Mouse (Mus musculus) hindbrain, embryonic 15.5 days (tissue): ENCODE measurements around the gene Aldh2. TPM values are rescaled to one million over a fixed set of nuclear protein-coding genes. Genes with fewer than 3 reads are reported as not detected.

Source experiments
- ATAC-seq: fragments of 200-750 bp; cut with Nextera tagmentation; 2 replicates; pipeline ENCODE4 v1.8.0; 2017; ENCODE audit warnings: low read depth, moderate number of reproducible peaks, moderate TSS enrichment; ENCODE audit not compliant: low FRiP score
- H3K27ac ChIP-seq: fragments of 300-500 bp; sonication (generic); replicated peaks from 2 replicates; pipeline ENCODE4 v1.5.1; 2015; ENCODE audit warnings: mild to moderate bottlenecking, inconsistent platforms
- H3K27me3 ChIP-seq: fragments of 300-500 bp; sonication (generic); 2 replicates; pipeline ENCODE4 v1.6.1; 2015; ENCODE audit warnings: control low read depth, inconsistent platforms
- H3K36me3 ChIP-seq: fragments of 300-500 bp; sonication (generic); 2 replicates; pipeline ENCODE4 v1.6.1; 2015; ENCODE audit warnings: control low read depth, inconsistent platforms
- H3K4me1 ChIP-seq: fragments of 300-500 bp; sonication (generic); replicated peaks from 2 replicates; pipeline ENCODE4 v1.6.1; 2015; ENCODE audit warnings: control low read depth, inconsistent platforms
- H3K4me2 ChIP-seq: fragments of 300-500 bp; sonication (generic); 2 replicates; pipeline ENCODE4 v1.6.1; 2015; ENCODE audit warnings: moderate library complexity, mild to moderate bottlenecking, inconsistent platforms
- H3K4me3 ChIP-seq: fragments of 300-500 bp; sonication (generic); 2 replicates; pipeline ENCODE4 v1.5.1; 2015; ENCODE audit warnings: mild to moderate bottlenecking, inconsistent platforms
- H3K9ac ChIP-seq: fragments of 300-500 bp; sonication (generic); 2 replicates; pipeline ENCODE4 v1.6.1; 2015; ENCODE audit warnings: inconsistent platforms
- H3K9me3 ChIP-seq: fragments of 300-500 bp; sonication (generic); 2 replicates; pipeline ENCODE4 v1.6.1; 2016; ENCODE audit warnings: control low read depth, inconsistent platforms
- WGBS: fragments of 180-500 bp; shearing (Covaris S2); methylation state at CpG from one replicate; pipeline ENCODE4 v1.1.7; 2015; 5-methylcytosine and 5-hydroxymethylcytosine counted together
- polyA plus RNA-seq: library from polyadenylated mRNA; unstranded; fragments of >200 nt; fragmentation: Nextera tagmentation; extraction: Ambion mirVana; gene quantifications from 2 replicates; pipeline ENCODE4 v1.2.1, GENCODE M21; 2015

Aldh2 gene
- polyA plus RNA-seq, 1 experiment from 2014 or later, result 137 TPM

DNA sequence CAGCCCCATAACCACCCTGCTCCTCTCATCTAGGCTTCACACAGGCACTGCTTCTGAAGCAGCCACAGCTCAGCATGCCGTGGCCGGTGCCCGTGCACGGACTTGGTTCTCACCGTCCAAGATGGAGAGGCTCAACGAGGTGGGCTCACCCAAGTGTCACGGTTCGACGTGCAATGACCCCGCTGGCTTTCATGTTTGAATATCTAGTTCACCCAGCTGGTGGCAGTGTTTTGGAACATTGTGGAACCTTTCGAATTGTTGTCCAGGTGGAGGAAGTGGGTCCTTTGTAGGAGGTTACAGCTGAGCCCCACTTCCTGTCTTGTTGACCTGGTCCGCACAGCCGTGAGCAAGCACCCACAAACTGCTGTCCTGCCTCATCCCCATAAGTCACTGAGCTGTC lies 19.5 kb downstream of the Aldh2 start:
- ATAC-seq, result no peak
- 91% methylated on average over 13 of the region's 13 CpGs for WGBS
- H3K9me3 ChIP-seq, result no peaks in the 10 kb centered on the region
- H3K27ac ChIP-seq, result no peak overlapping the region
- H3K4me3 ChIP-seq, result no peak overlapping the region
- no peak overlapping the region for H3K9ac ChIP-seq
- H3K4me2 ChIP-seq, result no peak overlapping the region
- no peaks in the 10 kb centered on the region for H3K27me3 ChIP-seq
- H3K36me3 ChIP-seq, result peaks cover 33% of the 10 kb centered on the region
- no peaks in the 10 kb centered on the region for H3K4me1 ChIP-seq

DNA sequence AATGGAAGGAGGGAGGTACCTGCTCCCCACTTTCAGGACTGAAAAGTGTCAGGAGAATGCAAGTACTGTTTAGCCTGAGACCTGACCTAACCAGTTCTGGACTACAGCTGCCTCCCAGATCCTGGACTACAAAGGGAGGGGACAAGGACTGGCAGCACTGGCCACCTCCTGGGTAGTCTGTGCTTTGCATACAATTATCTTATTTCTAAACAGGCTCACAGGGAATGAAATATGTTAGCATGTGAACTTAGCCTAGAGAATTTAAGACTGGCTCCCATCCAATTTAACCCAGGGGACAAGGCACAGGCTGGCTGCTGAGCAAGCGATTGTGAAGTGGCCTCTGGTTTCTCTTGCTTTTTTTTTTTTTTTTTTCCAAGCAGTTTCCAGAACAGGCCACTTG lies 22.8 kb downstream of the Aldh2 start:
- ATAC-seq, result no peak
- H3K36me3 ChIP-seq, result peaks cover 27% of the 10 kb centered on the region
- WGBS, result 67% methylated on average over 1 of the region's 1 CpGs

DNA sequence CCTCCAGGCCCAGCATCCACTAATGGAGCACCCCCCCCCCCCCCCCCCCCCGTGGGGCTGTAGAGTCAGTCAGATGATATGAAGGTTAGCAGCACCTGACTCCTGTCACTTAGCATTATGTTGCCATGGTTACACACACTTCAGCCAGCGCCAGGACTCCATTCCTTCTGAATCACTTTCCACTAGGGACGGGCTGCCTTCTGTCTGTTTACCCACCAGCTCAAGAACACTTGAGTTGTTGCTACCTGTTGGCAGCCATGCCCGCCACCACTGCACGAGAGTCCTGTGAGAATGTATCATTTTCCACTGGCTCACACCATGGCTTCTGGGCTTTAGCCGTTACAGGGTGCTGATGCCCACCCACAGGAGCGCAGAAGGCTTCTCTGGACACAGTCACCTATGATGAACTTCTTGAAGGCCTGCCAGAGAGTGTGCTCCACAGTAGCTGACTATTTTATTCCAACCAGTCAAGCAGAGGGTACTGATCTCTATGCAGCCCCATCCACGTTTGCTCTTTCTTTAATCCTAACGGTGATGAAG lies 23.7 kb downstream of the Aldh2 start:
- no peak overlapping the region for H3K4me3 ChIP-seq
- no peaks in the 10 kb centered on the region for H3K27me3 ChIP-seq
- H3K27ac ChIP-seq, result no peak overlapping the region
- no peaks in the 10 kb centered on the region for H3K9me3 ChIP-seq
- ATAC-seq, result no peak
- no peaks in the 10 kb centered on the region for H3K4me1 ChIP-seq
- WGBS, result 79% methylated on average over 9 of the region's 9 CpGs
- no peak overlapping the region for H3K9ac ChIP-seq
- peaks cover 21% of the 10 kb centered on the region for H3K36me3 ChIP-seq
- no peak overlapping the region for H3K4me2 ChIP-seq

More for the DNA sequence above, 22.8 kb downstream of the Aldh2 start:
- no peaks in the 10 kb centered on the region for H3K9me3 ChIP-seq
- H3K27ac ChIP-seq, result no peak overlapping the region
- no peak overlapping the region for H3K4me2 ChIP-seq
- H3K4me1 ChIP-seq, result no peaks in the 10 kb centered on the region
- no peak overlapping the region for H3K4me3 ChIP-seq
- no peak overlapping the region for H3K9ac ChIP-seq
- H3K27me3 ChIP-seq, result no peaks in the 10 kb centered on the region

DNA sequence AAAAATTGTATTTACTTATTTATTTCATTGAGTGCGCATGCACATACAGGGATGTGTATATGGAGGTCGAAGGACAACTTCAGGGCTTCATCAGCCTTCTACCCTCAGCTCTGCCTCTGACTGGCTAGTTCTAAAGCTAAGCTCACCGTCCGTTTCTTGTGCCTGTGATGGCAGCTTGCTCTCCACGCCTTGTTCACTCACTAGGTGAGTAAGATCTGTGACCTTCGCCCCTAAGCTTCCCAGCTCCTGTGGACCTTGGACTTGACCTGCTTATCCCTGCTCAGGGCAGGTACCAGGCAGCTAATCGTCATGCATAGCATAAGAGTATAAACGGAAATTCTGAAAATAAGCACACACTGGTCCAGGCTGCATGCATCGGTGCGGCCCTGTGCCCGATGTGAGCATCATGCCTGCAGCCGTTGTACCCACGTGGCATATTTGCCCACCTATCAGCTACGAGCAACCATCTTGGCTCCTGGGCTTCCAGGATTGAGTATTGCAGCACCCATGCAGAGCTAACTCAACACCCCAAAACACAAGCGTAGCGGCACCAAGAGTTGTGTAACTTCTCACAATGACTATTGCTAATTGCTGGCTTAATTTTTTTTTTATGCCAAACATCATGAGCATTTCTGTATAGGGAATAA lies 27.5 kb downstream of the Aldh2 start:
- Histone ChIP-seq H3K4me3 (no peak overlapping the region), H3K4me1 (no peaks in the 10 kb centered on the region), H3K9me3 (no peaks in the 10 kb centered on the region), H3K9ac (no peak overlapping the region), H3K4me2 (no peak overlapping the region), H3K36me3 (peaks cover 12% of the 10 kb centered on the region; the same call in 1 of the 2 replicates), H3K27me3 (no peaks in the 10 kb centered on the region), H3K27ac (no peak overlapping the region)
- ATAC-seq, result no peak
- WGBS, result 95% methylated on average over 16 of the region's 16 CpGs

DNA sequence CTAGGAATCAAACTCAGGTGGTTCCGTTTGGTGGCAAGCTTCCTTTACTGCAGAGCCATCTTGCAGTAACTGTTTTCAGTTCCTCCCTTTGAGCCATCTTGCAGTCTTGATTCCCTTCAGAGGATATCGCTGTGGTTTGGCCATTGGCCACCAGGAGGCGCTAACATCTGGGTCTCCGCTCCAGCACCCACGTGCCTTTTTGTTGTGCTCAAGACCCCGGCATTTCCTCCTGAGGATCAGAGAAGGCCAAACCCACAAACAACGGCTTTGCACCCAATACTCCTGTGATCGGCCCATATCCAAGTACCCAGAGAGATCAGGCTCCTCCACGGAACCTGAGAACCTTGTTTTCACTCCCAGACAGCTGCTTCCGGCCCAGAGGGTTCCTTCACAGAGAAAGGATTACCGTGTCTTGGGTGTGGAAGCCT lies 29.1 kb downstream of the Aldh2 start:
- H3K27me3 ChIP-seq, result no peaks in the 10 kb centered on the region
- H3K4me3 ChIP-seq, result no peak overlapping the region
- peak overlapping the region; percentile 31; the same call in 1 of the 2 replicates for H3K4me2 ChIP-seq
- no peaks in the 10 kb centered on the region for H3K9me3 ChIP-seq
- 15% methylated on average over 11 of the region's 11 CpGs for WGBS
- no peaks in the 10 kb centered on the region for H3K36me3 ChIP-seq
- H3K4me1 ChIP-seq, result no peaks in the 10 kb centered on the region
- no peak for ATAC-seq
- H3K27ac ChIP-seq, result no peak overlapping the region
- H3K9ac ChIP-seq, result no peak overlapping the region

DNA sequence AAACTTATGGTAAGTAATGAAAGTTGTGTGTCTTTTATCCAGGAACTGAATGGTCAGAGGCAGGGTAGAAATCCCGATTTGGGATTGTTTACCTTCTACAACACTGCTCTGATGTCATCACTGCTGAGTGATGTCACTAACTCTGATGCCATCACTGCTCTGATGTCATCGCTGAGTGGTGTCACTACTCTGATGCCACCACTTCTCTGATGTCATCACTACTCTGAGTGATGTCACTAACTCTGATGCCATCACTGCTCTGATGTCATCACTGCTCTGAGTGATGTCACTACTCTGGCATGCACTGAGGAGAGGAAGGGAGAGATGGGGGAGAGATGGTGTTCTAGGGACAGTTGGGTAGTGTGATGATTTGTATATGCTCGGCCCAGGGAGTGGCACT lies 31.2 kb downstream of the Aldh2 start:
- 90% methylated on average over 3 of the region's 3 CpGs for WGBS
- Histone ChIP-seq H3K9me3 (no peaks in the 10 kb centered on the region), H3K4me1 (no peaks in the 10 kb centered on the region), H3K4me3 (no peak overlapping the region), H3K4me2 (no peak overlapping the region), H3K36me3 (no peaks in the 10 kb centered on the region), H3K27ac (no peak overlapping the region), H3K27me3 (no peaks in the 10 kb centered on the region), H3K9ac (no peak overlapping the region)
- ATAC-seq, result no peak

DNA sequence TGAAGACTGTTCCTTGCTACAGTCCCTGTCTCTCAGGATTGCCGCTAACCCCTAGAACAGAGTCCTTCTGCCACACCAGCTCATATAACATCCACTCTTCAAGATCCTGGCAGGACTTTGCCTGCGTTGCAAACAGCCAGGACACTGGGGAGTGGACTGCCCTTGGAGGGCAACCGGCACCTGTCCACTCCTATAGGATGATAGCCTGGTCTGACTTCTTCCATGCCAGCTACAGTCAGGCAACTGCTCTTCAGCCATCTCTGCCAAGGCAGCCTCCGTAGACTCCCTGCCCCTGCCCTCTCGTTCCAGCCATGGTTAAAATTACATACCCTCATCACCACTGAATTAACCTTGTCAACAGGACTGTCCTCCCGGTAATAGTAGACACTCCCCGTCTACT lies 44.4 kb downstream of the Aldh2 start:
- WGBS, result 87% methylated on average over 7 of the region's 7 CpGs
- ATAC-seq, result no peak
- H3K36me3 ChIP-seq, result no peaks in the 10 kb centered on the region
- H3K4me1 ChIP-seq, result peaks cover 15% of the 10 kb centered on the region
- H3K4me3 ChIP-seq, result no peak overlapping the region
- H3K9ac ChIP-seq, result no peak overlapping the region
- no peaks in the 10 kb centered on the region for H3K27me3 ChIP-seq
- H3K27ac ChIP-seq, result no peak overlapping the region
- no peak overlapping the region for H3K4me2 ChIP-seq
- no peaks in the 10 kb centered on the region for H3K9me3 ChIP-seq

DNA sequence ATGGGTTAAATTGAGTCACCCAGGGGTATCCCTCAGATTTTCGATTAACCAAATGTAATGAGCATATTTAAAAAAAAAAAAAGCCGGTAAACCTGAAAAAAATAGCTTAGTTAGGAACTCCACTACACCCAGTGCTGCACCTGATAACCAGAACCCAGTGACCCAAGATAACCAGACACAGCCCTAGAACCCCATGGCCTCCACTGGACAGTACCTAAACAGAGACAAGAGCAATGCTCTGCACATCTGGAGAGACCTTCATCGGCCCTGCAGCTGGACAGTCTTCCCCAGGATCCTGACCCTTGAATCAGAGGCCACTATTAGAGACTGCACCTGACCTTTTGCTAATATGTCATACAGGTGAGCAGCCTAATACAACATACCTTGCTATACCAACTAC lies 46.5 kb downstream of the Aldh2 start:
- Histone ChIP-seq H3K36me3 (no peaks in the 10 kb centered on the region), H3K27ac (no peak overlapping the region), H3K9me3 (no peaks in the 10 kb centered on the region), H3K4me1 (peaks cover 35% of the 10 kb centered on the region), H3K4me3 (no peak overlapping the region), H3K4me2 (no peak overlapping the region), H3K9ac (no peak overlapping the region), H3K27me3 (no peaks in the 10 kb centered on the region)
- 91% methylated on average over 3 of the region's 3 CpGs for WGBS
- no peak for ATAC-seq

DNA sequence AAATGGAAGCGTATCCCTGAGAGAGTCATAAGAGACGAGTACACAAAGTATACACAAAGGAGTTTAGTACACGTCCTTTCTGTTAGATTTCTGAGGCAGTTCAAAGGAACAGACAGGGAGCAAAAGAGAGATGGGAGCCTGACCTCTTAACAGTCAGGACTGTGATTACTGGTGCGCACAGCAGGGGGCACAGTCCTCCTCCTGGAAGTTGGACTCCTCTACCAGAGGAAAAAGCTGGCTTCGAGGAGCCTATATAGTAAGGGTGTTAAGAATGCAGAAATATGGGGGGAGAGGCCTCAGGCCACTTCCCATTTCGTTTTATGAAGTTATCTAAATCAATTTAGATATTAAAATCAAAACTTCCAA lies 47.1 kb downstream of the Aldh2 start:
- Histone ChIP-seq H3K9me3 (no peaks in the 10 kb centered on the region), H3K4me3 (peak overlapping the region; percentile 97), H3K27ac (peak overlapping the region; percentile 97), H3K4me2 (peak overlapping the region; percentile 88), H3K36me3 (no peaks in the 10 kb centered on the region), H3K27me3 (no peaks in the 10 kb centered on the region), H3K4me1 (peaks cover 37% of the 10 kb centered on the region), H3K9ac (peak overlapping the region; percentile 98)
- WGBS, result 38% methylated on average over 6 of the region's 6 CpGs
- ATAC-seq, result peak; percentile 10; the same call in 1 of the 2 replicates

DNA sequence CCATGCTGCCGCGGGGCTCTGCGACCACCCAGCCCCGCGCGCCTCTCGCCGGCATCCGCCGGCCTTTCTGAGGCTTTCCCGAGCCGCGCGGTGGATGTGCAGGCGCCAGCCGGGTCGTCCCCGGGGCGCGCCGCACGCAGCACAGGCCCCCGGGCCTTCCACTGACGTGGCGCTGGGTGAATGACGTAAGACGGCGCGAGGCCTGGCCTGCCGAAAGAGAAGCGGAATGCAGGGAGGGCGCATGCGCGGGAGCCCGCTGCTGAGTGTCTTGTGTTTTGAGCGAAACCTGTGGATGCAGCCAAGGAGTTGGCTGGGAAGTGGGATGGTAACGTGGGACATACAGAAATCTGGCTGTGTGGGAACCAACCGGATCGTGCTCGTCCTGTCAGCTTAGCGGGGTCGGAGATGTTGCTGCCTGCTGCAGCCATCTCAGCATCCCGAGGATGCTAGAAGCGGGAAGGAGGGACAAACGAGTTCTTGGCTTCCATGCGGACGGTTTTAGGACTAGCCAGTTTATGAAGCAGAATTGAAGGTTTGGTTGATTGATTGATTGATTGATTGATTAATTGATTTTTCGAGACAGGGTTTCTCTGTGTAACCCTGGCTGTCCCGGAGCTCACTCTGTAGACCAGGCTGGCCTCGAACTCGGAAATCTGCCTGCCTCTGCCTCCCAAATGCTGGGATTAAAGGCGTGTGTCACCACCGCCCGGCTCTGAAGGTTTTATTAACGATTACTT lies 47.7 kb downstream of the Aldh2 start, which contains the start of gene Mapkapk5:
Gene Mapkapk5, minus strand, starts transcription at position 113 of the 737 bp plus-strand sequence.
- 2% methylated on average over 55 of the region's 55 CpGs for WGBS
- no peaks in the 10 kb centered on the region for H3K9me3 ChIP-seq

DNA sequence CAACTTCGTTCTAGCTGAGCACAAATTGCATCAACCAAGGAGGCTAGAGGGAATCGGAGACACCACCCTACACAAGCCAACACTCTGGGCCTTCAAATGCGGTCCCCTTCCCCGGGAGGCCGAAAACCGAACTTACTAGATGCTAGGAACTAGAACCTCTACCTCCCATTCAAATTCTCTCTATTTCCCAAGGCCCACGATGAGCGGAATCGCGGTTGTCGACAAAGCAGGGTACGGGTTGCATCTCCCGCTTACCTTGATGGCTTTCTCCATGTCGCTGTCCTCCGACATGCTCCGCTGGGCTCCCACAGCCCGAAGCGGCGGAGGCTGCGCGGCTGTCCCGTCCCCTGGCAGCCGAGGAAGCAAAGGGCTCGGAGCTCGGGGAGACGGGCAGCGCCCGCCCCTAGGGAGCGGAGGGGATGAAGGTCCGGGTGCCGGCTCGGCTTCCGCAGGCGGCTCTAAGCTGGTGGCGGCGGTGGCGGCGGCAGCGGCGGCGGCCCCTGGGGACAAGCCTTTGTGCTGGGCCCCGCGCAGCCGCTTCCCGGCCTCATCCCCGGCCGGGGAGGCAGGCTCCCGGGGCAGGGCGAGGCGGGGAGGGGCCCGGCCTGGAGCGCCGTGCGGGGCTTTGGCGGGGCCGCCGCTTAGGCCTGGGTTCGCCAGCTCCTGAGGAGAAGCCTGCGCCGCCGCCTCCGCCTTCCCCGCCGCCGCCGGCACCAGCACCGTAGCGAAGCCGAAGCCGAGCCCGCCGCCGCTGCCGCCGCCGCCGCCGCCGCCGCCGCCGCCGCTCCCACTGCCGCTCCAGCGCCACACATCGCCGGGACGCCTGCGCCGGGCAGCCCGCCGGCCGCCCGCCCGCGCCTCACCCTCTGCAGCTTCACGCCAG lies 48.5 kb downstream of the Aldh2 start, which contains the start of the genes Adam1a and Gm42878:
Gene Adam1a, minus strand, starts transcription at position 573 of the 883 bp plus-strand sequence.
Gene Gm42878, minus strand, starts transcription at position 573 of the 883 bp plus-strand sequence.
- no peaks in the 10 kb centered on the region for H3K36me3 ChIP-seq
- no peaks in the 10 kb centered on the region for H3K9me3 ChIP-seq
- ATAC-seq, result peak; percentile 54; the same call in 1 of the 2 replicates
- peak within 1 kb of the TSS; percentile 97 for H3K27ac ChIP-seq
- peaks cover 37% of the 10 kb centered on the region for H3K4me1 ChIP-seq
- peak within 1 kb of the TSS; percentile 88 for H3K4me2 ChIP-seq
- H3K4me3 ChIP-seq, result peak within 1 kb of the TSS; percentile 97
- peak within 1 kb of the TSS; percentile 98 for H3K9ac ChIP-seq
- H3K27me3 ChIP-seq, result no peaks in the 10 kb centered on the region
- WGBS, result under 1% methylated on average over 62 of the region's 97 CpGs

More for the DNA sequence above, 47.7 kb downstream of the Aldh2 start, which contains the start of gene Mapkapk5:
- H3K9ac ChIP-seq, result peak within 1 kb of the TSS; percentile 98
- H3K4me1 ChIP-seq, result peaks cover 37% of the 10 kb centered on the region
- peak within 1 kb of the TSS; percentile 97 for H3K27ac ChIP-seq
- no peaks in the 10 kb centered on the region for H3K27me3 ChIP-seq
- peak within 1 kb of the TSS; percentile 88 for H3K4me2 ChIP-seq
- peak; percentile 92 for ATAC-seq
- H3K4me3 ChIP-seq, result peak within 1 kb of the TSS; percentile 97
- no peaks in the 10 kb centered on the region for H3K36me3 ChIP-seq
